Mouse (Mus musculus): ENCODE data around the gene Slc24a1. TPM values are rescaled to one million over a fixed set of nuclear protein-coding genes. Genes with fewer than 3 reads are reported as not detected.

Gene Slc24a1
- polyA plus RNA-seq (2014; fragmentation: Illumina TruSeq; extraction: RNeasy Lipid Tissue Mini Kit (QIAGEN cat#74804)) = 0.14 TPM

DNA sequence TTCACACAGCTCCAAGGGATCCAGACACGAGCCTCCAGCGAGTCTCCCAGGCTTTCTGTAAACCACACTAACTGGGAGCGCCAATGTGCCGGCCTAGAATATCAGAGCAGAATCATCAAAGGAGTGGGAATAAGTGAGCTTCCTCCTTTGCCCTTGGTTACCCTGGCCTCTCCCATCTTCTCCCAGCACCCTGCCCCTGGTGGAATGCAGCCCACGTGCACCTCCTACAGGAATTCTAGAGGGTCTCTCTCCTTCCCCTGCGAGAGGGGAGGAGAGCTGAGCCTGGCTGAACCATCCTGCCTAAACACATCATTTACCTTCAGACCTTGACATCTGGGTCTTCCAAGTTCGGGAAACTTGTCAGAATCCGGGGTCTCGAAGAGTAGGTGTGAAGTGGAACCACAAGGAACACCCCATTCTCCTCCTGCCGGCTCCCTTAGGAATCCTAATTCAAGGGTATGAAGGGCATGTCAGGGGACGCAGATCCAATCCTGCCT, at the start of gene Slc24a1:
Gene Slc24a1, minus strand, starts transcription at position 447 of the 497 bp plus-strand sequence.

GRCm38 (mm10) chr9:64960117-64960977, 8.9 kb upstream of the Slc24a1 start, which contains the start of gene Ints14:
Gene Ints14, plus strand, starts transcription at chr9:64960905.

Other genes with a start within 250 kb of the Slc24a1 start
- 515 TPM for gene Rab11a, start 213.8 kb downstream of the Slc24a1 start, polyA plus RNA-seq (2014; fragmentation: Illumina TruSeq; extraction: RNeasy Lipid Tissue Mini Kit (QIAGEN cat#74804))
- gene Dennd4a, start 140.3 kb downstream of the Slc24a1 start, polyA plus RNA-seq (2014; fragmentation: Illumina TruSeq; extraction: RNeasy Lipid Tissue Mini Kit (QIAGEN cat#74804)) = 36.8 TPM
- gene Ints14, start 9.3 kb upstream of the Slc24a1 start, polyA plus RNA-seq (2014; fragmentation: Illumina TruSeq; extraction: RNeasy Lipid Tissue Mini Kit (QIAGEN cat#74804)) = 32.8 TPM
- gene Hacd3, start 70.1 kb upstream of the Slc24a1 start, polyA plus RNA-seq (2014; fragmentation: Illumina TruSeq; extraction: RNeasy Lipid Tissue Mini Kit (QIAGEN cat#74804)) = 265 TPM
- gene Dpp8, start 80.8 kb upstream of the Slc24a1 start, polyA plus RNA-seq (2014; fragmentation: Illumina TruSeq; extraction: RNeasy Lipid Tissue Mini Kit (QIAGEN cat#74804)) = 173 TPM
- 21.2 TPM for gene Igdcc4, start 149.9 kb upstream of the Slc24a1 start, polyA plus RNA-seq (2014; fragmentation: Illumina TruSeq; extraction: RNeasy Lipid Tissue Mini Kit (QIAGEN cat#74804))
- gene Igdcc3, start 189.6 kb upstream of the Slc24a1 start, polyA plus RNA-seq (2014; fragmentation: Illumina TruSeq; extraction: RNeasy Lipid Tissue Mini Kit (QIAGEN cat#74804)) = not detected
- 3.8 TPM for gene Parp16, start 243.7 kb upstream of the Slc24a1 start, polyA plus RNA-seq (2014; fragmentation: Illumina TruSeq; extraction: RNeasy Lipid Tissue Mini Kit (QIAGEN cat#74804))

Measured in ovary, adult 10 weeks (tissue).